Mouse (Mus musculus): ENCODE measurements at regions not wholly inside any gene's neighbourhood (a gene's known extent, or its start where the extent isn't known, plus 50 kb on each side); places are given as distances from the start of the nearest gene placed in this dataset.

GRCm38 (mm10) chr16:95929700-95930435 lies 60.9 kb downstream of the Psmg1 start:
- 60% methylated on average over 14 of the region's 14 CpGs for WGBS
- Histone ChIP-seq H3K4me2 (ENCODE audit: low read depth, low read length) (no peak overlapping the region), H3K36me3 (ENCODE audit: control insufficient read depth, insufficient read depth, low read length) (no peaks in the 10 kb centered on the region), H3K9ac (ENCODE audit: low read length) (no peak overlapping the region), H3K4me3 (replicated peaks; ENCODE audit: low read length) (no peak overlapping the region), H3K27ac (ENCODE audit: low read length) (peak overlapping the region; percentile 74), H3K4me1 (ENCODE audit: control insufficient read depth, insufficient read depth, low read length) (peaks cover 23% of the 10 kb centered on the region), H3K27me3 (ENCODE audit: control insufficient read depth, insufficient read depth, low read length) (no peaks in the 10 kb centered on the region), H3K9me3 (replicated peaks; ENCODE audit: control insufficient read depth, low read length) (no peaks in the 10 kb centered on the region)
- ATAC-seq (ENCODE audit: insufficient read depth, low FRiP score): no peak

- peak; percentile 85 for ATAC-seq (ENCODE audit: insufficient read depth, low FRiP score)
- peak overlapping the region; percentile 74 for H3K27ac ChIP-seq (ENCODE audit: low read length)
- no peak overlapping the region for H3K9ac ChIP-seq (ENCODE audit: low read length)
- no peaks in the 10 kb centered on the region for H3K27me3 ChIP-seq (ENCODE audit: control insufficient read depth, insufficient read depth, low read length)
- peak overlapping the region; percentile 20 for H3K4me2 ChIP-seq (ENCODE audit: low read depth, low read length)
- no peak overlapping the region for H3K4me3 ChIP-seq (replicated peaks; ENCODE audit: low read length)
- H3K9me3 ChIP-seq (replicated peaks; ENCODE audit: control insufficient read depth, low read length): no peaks in the 10 kb centered on the region
- H3K36me3 ChIP-seq (ENCODE audit: control insufficient read depth, insufficient read depth, low read length): no peaks in the 10 kb centered on the region
- 39% methylated on average over 18 of the region's 18 CpGs for WGBS
- peaks cover 26% of the 10 kb centered on the region for H3K4me1 ChIP-seq (ENCODE audit: control insufficient read depth, insufficient read depth, low read length)
Observed at GRCm38 (mm10) chr16:95928290-95929260, 62.2 kb downstream of the Psmg1 start.

- no peak overlapping the region for H3K9ac ChIP-seq (ENCODE audit: low read length)
- H3K4me2 ChIP-seq (ENCODE audit: low read depth, low read length): no peak overlapping the region
- H3K4me3 ChIP-seq (replicated peaks; ENCODE audit: low read length): no peak overlapping the region
- peak overlapping the region; percentile 74 for H3K27ac ChIP-seq (ENCODE audit: low read length)
- H3K4me1 ChIP-seq (ENCODE audit: control insufficient read depth, insufficient read depth, low read length): peaks cover 26% of the 10 kb centered on the region
- WGBS: 50% methylated on average over 6 of the region's 6 CpGs
- H3K36me3 ChIP-seq (ENCODE audit: control insufficient read depth, insufficient read depth, low read length): no peaks in the 10 kb centered on the region
- H3K9me3 ChIP-seq (replicated peaks; ENCODE audit: control insufficient read depth, low read length): no peaks in the 10 kb centered on the region
- H3K27me3 ChIP-seq (ENCODE audit: control insufficient read depth, insufficient read depth, low read length): no peaks in the 10 kb centered on the region
- peak; percentile 51; the same call in 1 of the 2 replicates for ATAC-seq (ENCODE audit: insufficient read depth, low FRiP score)
Observed at GRCm38 (mm10) chr16:95926558-95926957, 64.2 kb downstream of the Psmg1 start.

- H3K27ac ChIP-seq (ENCODE audit: low read length): no peak overlapping the region
- 59% methylated on average over 8 of the region's 8 CpGs for WGBS
Observed at GRCm38 (mm10) chr16:95924716-95925115, 66.0 kb downstream of the Psmg1 start.

GRCm38 (mm10) chr16:95923991-95924390 lies 66.8 kb downstream of the Psmg1 start:
- H3K27ac ChIP-seq (ENCODE audit: low read length): no peak overlapping the region
- H3K4me3 ChIP-seq (replicated peaks; ENCODE audit: low read length): no peak overlapping the region
- WGBS: 79% methylated on average over 7 of the region's 7 CpGs
- H3K4me1 ChIP-seq (ENCODE audit: control insufficient read depth, insufficient read depth, low read length): peaks cover 18% of the 10 kb centered on the region; the same call in 1 of the 2 replicates
- H3K4me2 ChIP-seq (ENCODE audit: low read depth, low read length): no peak overlapping the region
- no peaks in the 10 kb centered on the region for H3K27me3 ChIP-seq (ENCODE audit: control insufficient read depth, insufficient read depth, low read length)
- ATAC-seq (ENCODE audit: insufficient read depth, low FRiP score): peak; percentile 59; the same call in 1 of the 2 replicates
- no peak overlapping the region for H3K9ac ChIP-seq (ENCODE audit: low read length)
- H3K9me3 ChIP-seq (replicated peaks; ENCODE audit: control insufficient read depth, low read length): no peaks in the 10 kb centered on the region
- H3K36me3 ChIP-seq (ENCODE audit: control insufficient read depth, insufficient read depth, low read length): no peaks in the 10 kb centered on the region

More at GRCm38 (mm10) chr16:95924716-95925115, 66.0 kb downstream of the Psmg1 start:
- Histone ChIP-seq H3K9ac (ENCODE audit: low read length) (no peak overlapping the region), H3K36me3 (ENCODE audit: control insufficient read depth, insufficient read depth, low read length) (no peaks in the 10 kb centered on the region), H3K4me3 (replicated peaks; ENCODE audit: low read length) (no peak overlapping the region), H3K9me3 (replicated peaks; ENCODE audit: control insufficient read depth, low read length) (no peaks in the 10 kb centered on the region), H3K4me2 (ENCODE audit: low read depth, low read length) (no peak overlapping the region), H3K4me1 (ENCODE audit: control insufficient read depth, insufficient read depth, low read length) (peaks cover 24% of the 10 kb centered on the region), H3K27me3 (ENCODE audit: control insufficient read depth, insufficient read depth, low read length) (no peaks in the 10 kb centered on the region)
- no peak for ATAC-seq (ENCODE audit: insufficient read depth, low FRiP score)

GRCm38 (mm10) chr16:95922369-95922934 lies 68.3 kb downstream of the Psmg1 start:
- WGBS: 80% methylated on average over 9 of the region's 9 CpGs
- peaks cover 15% of the 10 kb centered on the region; the same call in 1 of the 2 replicates for H3K4me1 ChIP-seq (ENCODE audit: control insufficient read depth, insufficient read depth, low read length)
- no peak overlapping the region for H3K4me2 ChIP-seq (ENCODE audit: low read depth, low read length)
- no peaks in the 10 kb centered on the region for H3K36me3 ChIP-seq (ENCODE audit: control insufficient read depth, insufficient read depth, low read length)
- no peak overlapping the region for H3K9ac ChIP-seq (ENCODE audit: low read length)
- no peak overlapping the region for H3K27ac ChIP-seq (ENCODE audit: low read length)
- no peak for ATAC-seq (ENCODE audit: insufficient read depth, low FRiP score)
- H3K27me3 ChIP-seq (ENCODE audit: control insufficient read depth, insufficient read depth, low read length): no peaks in the 10 kb centered on the region
- no peak overlapping the region for H3K4me3 ChIP-seq (replicated peaks; ENCODE audit: low read length)
- no peaks in the 10 kb centered on the region for H3K9me3 ChIP-seq (replicated peaks; ENCODE audit: control insufficient read depth, low read length)

- no peak for ATAC-seq (ENCODE audit: insufficient read depth, low FRiP score)
- H3K4me2 ChIP-seq (ENCODE audit: low read depth, low read length): no peak overlapping the region
- WGBS: 80% methylated on average over 4 of the region's 4 CpGs
- no peaks in the 10 kb centered on the region for H3K9me3 ChIP-seq (replicated peaks; ENCODE audit: control insufficient read depth, low read length)
- H3K4me1 ChIP-seq (ENCODE audit: control insufficient read depth, insufficient read depth, low read length): peaks cover 5% of the 10 kb centered on the region; the same call in 1 of the 2 replicates
- no peak overlapping the region for H3K9ac ChIP-seq (ENCODE audit: low read length)
- H3K27me3 ChIP-seq (ENCODE audit: control insufficient read depth, insufficient read depth, low read length): no peaks in the 10 kb centered on the region
- H3K27ac ChIP-seq (ENCODE audit: low read length): no peak overlapping the region
- no peaks in the 10 kb centered on the region for H3K36me3 ChIP-seq (ENCODE audit: control insufficient read depth, insufficient read depth, low read length)
- H3K4me3 ChIP-seq (replicated peaks; ENCODE audit: low read length): no peak overlapping the region
Observed at GRCm38 (mm10) chr16:95921169-95921568, 69.6 kb downstream of the Psmg1 start.

- no peak overlapping the region for H3K4me3 ChIP-seq (replicated peaks; ENCODE audit: low read length)
- no peak overlapping the region for H3K27ac ChIP-seq (ENCODE audit: low read length)
- no peak for ATAC-seq (ENCODE audit: insufficient read depth, low FRiP score)
- 91% methylated on average over 16 of the region's 16 CpGs for WGBS
- H3K9me3 ChIP-seq (replicated peaks; ENCODE audit: control insufficient read depth, low read length): no peaks in the 10 kb centered on the region
- no peaks in the 10 kb centered on the region for H3K4me1 ChIP-seq (ENCODE audit: control insufficient read depth, insufficient read depth, low read length)
- no peak overlapping the region for H3K4me2 ChIP-seq (ENCODE audit: low read depth, low read length)
- H3K36me3 ChIP-seq (ENCODE audit: control insufficient read depth, insufficient read depth, low read length): no peaks in the 10 kb centered on the region
- H3K27me3 ChIP-seq (ENCODE audit: control insufficient read depth, insufficient read depth, low read length): no peaks in the 10 kb centered on the region
- H3K9ac ChIP-seq (ENCODE audit: low read length): no peak overlapping the region
Observed at GRCm38 (mm10) chr16:95918651-95919425, 71.9 kb downstream of the Psmg1 start.
